Mouse (Mus musculus): Measurements from ENCODE around the gene Lrrc32.

Lrrc32 gene

DNA sequence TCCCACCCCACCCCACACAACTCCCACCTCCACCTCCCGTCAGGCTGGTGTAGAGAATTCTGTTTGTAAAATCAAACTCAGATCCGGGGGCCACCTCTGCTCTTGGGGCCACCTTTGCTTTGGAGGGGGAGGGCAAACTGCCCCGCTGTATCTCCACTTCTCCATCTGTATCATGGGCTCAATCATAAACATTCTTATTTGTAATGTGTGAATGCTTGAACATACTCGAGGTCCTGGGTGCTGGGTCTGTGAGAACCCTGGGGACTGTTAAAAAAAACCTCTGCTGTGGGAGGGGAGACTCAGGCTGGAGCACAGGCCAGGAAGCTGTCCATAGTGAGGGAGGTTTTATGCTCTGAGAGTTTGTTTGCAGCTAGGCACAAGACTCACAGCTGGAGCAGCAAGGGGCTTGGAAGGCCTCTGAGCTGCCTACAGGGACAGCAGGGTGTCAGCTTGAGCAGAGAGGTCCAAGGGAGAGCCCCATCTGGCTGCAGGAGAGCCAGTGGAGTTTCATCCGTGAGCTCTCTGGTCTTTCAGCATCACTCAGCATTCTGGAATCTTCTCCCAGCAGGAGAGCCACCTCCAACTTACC lies 15.7 kb downstream of the Lrrc32 start:
- no peak for ATAC-seq (ENCODE audit: insufficient number of reproducible peaks, low FRiP score, low TSS enrichment)

DNA sequence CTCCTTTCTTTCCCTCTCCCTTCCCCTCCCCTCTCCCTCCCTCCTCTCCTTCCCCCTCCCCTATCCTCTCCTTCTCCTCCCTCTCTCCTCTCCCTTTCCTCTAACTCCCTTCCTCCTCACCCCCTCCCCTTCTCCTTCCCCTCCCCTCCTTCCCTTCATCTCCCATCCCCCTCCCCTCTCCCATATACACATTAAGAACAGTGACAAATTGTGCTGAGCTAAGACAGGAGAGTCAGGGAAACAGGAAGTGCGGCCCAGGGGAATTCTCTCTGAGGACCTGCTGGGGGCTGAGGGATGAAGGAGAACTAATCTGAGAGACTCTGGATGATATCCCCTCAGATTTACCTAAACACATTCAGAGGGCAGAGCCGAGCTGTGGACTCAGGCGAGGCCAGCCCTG lies 16.6 kb downstream of the Lrrc32 start:
- ATAC-seq (ENCODE audit: insufficient number of reproducible peaks, low FRiP score, low TSS enrichment) = no peak

DNA sequence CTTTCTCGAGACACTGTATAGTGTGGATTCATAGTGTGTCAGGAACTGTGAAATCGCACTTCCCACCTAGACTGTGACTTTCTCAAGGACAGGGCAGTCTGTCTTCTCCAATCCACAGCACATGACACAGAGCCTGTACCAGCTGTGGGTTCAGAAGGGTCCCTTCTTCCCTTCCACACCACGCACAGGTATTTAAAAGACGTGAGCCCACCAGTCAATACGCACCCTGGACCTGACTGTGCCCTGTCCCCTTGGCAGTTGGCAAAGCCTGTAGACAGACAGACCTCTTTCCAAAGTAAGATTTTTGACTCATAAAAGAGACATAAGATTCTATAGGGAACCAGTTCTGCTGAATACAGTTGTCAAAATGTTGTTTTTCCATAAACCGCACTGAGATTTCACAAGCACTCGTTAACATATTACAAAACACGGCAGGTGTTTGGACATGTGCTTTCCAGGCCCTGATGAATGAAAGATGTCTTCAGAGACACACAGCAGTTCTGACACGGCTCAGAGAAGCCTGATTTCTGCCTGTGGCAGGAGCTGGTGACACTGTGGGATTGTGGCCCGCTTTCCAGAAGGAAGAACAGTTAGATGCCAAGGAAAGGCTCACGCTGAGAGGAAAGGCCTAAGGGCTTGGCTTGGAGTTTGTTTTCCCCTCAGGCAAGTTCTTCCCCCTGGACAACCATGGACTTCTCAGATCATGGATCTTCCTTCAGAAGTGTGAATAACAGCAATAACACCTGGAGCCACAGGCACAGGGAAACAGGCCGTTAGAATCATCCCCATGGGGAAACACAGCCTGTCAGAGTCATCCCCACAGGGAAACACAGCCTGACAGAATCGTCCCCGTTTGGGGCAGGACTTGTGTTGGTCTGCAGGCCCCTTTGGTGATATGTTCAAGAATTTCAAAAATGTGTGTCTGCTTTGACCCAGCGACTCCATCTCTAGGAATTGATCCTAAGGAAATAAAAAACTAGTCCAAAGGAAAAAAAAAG lies 22.2 kb downstream of the Lrrc32 start:
- ATAC-seq (ENCODE audit: insufficient number of reproducible peaks, low FRiP score, low TSS enrichment) = no peak

DNA sequence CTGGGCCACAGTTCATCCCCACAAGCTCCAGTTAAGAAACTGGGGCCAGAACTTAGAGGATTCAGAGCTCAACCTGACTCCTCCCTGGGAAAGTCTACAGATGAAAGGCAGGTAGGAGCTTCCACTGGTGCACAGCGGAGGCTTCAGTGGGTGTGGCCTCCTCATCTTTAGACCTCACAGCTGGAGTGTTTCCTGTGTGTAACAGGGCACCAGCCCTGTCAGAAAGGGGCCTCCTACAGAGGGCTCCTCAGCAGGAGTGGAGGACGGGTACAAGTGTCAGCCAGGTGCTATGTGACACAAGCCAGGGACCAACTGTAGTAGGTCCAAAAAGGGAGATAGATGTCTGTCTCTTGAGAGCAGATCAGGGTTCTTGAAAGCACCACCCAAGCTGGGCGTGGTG lies 24.2 kb downstream of the Lrrc32 start:
- no peak for ATAC-seq (ENCODE audit: insufficient number of reproducible peaks, low FRiP score, low TSS enrichment)

DNA sequence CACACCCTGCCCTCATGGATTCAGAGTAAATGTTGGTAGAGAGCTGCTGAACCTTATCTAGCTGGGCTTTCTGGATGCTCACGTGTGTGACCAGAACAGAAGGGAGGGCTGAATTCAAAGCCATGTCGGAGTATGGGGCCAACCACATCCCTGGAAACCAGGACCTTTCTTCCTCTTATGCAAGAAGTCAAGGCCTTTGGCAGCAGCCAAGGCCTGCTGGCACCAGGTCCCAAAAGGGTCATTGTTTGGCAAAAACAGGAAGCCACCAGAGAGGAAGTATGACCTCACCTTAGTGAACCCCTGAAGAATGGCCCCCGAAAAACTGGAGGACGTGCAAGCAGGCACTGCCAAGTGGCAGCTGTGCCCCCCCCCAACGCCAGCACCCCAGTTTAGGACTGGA lies 33.5 kb downstream of the Lrrc32 start:
- no peak for ATAC-seq (ENCODE audit: insufficient number of reproducible peaks, low FRiP score, low TSS enrichment)

DNA sequence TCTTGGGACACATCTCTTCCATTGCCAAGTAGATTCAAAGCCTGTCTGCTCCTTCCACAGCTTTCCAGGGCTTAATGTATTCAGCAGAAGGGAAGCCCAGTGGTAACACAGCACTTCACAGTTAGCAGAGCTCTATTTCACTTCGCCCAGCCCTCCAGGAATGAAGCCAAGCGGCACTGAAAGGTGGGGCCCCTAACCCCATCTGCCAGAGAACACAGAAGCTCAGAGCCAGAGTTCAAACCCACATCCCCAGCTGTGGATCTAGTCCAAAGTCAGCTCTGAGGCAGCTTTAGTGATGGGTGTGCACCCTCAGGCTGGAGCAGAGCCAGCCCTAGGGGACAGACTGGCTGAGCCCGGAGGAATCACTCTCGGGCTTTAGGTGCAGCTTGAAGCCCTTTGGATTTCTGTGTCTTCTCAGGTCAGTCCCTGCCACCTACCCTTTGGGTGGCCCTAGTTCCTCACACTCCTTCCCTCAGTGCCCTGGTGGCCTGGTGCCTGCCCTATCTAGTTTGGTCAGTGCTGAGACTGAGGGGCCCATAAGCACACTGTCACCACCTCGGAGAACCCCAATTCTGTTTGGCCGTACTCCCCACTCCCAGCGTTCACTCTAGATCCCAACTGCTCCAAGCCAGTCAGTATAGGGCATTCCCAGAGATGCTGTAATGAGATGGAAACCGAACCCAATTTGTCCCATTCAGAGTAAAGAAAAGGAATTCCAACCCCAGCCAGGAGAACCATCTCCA lies 34.2 kb downstream of the Lrrc32 start:
- peak; percentile 36; the same call in 1 of the 2 replicates for ATAC-seq (ENCODE audit: insufficient number of reproducible peaks, low FRiP score, low TSS enrichment)

DNA sequence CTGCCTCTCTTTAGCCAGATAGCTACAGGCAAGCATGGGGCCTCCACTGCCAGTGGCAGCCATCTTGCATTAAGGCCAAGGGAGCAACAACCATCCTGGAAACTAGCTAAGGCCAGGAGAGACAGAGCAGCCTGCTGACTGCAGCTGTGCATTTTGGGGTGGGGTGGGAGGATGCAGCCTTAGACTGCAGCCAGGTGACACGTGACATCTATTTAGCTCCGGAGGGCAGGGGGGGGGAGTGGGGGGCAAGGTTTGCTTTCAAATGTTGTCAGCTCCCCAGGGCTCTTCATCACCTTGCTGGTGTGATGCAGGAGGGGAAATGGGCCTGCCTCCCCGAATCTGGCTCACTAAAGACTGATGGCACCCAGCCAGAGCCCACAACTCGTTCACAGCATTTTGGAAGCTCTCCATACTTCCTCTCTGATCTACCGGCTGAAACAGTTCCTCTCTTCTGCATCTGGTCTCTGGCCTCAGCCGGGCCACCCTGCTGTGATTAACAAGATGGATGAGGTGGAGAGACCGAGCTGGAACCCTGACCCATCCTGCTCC lies 34.8 kb downstream of the Lrrc32 start:
- ATAC-seq (ENCODE audit: insufficient number of reproducible peaks, low FRiP score, low TSS enrichment) = no peak

DNA sequence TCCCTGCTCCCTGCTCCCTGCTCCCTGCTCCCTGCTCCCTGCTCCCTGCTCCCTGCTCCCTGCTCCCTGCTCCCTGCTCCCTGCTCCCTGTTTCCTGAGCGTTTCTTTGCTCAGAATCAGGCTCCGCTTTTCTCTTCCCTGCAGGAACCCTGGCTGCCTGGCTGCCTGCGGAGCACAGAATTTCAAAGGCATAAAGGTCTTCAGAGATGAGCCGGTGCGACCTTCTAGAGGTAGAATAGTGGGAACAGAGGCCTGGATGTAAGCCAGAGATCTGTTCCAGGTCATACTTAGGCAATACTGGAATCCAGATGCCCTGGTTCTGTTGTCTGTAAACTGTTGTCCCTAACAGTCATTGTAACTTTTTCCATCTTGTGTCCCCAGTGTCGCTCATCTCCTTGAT lies 35.3 kb downstream of the Lrrc32 start:
- no peak for ATAC-seq (ENCODE audit: insufficient number of reproducible peaks, low FRiP score, low TSS enrichment)

DNA sequence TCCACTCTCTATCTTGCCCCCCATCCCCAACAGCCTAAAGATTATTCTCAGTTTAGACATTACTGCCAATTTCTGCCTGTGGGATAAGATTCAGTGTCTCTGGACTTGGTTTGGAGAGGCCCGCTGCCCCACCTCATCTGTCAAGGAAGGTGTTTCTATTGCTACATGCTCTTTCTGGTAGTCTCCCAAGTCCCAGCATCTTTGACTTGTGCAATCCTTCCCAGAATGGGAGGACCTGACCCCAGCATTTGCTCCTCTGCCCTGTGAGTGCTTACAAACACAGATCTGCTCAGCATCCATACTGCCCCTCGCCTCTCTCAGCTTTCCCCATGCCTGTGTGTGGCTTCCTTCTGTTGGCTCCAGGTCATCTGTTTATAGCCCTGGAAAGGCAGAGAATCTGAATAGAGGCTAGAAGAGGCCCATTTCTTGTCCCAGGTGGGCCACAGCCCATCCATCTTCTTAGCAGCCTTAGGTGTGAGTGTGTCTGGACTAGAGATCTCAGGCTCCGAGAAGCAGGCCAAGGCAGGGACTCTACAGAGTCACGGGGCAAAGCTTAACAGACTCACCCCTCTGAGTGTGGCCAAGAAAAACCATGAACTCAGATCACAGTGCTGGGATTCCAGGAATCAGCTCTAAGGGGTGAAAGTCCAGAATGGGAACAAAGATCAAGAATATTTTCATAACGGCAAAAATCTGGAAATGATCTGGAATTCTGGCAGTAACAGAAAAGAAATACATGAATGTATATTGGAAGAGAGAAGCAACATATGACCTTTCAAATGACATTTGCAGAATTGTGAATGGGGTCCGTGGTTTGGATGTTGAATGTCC lies 36.0 kb downstream of the Lrrc32 start:
- ATAC-seq (ENCODE audit: insufficient number of reproducible peaks, low FRiP score, low TSS enrichment) = no peak

DNA sequence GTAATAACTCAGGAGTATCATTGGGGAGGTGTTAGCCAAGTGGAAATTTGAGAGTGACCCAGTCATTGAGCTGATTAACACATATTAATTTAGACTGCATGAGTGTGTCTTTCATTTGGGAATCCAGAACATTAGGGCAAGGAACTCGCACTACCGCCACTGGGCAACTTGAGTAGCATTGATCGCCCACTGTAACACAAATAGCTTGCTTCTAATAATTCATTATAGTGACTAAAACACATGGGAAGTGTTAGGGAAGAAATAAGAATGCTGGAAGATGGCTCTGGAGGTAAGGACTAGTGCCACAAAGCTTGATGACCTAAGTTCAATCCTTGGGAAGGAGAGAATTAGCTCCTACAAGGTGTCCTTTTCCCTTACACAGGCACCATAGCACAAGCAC lies 38.0 kb downstream of the Lrrc32 start:
- ATAC-seq (ENCODE audit: insufficient number of reproducible peaks, low FRiP score, low TSS enrichment) = no peak

DNA sequence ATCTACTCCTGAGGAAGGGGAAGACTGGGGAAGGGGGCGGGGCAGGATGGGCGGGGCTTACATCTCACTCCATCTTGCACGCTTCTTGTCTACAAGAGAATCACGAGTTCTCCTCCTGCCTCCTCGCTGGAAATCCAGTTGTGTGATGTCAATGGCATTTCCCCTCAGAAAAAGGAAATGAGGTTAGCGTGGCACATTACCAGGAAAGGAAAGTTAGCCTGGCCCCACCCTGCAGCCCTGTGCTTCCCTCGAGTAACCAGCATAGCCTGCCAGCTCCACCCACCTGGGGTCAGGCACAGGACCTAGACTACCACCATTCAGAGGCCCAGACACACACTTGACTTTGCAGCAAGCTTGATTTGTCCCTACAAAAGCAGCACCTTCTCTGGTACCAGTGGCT lies 42.5 kb downstream of the Lrrc32 start:
- ATAC-seq (ENCODE audit: insufficient number of reproducible peaks, low FRiP score, low TSS enrichment) = no peak

DNA sequence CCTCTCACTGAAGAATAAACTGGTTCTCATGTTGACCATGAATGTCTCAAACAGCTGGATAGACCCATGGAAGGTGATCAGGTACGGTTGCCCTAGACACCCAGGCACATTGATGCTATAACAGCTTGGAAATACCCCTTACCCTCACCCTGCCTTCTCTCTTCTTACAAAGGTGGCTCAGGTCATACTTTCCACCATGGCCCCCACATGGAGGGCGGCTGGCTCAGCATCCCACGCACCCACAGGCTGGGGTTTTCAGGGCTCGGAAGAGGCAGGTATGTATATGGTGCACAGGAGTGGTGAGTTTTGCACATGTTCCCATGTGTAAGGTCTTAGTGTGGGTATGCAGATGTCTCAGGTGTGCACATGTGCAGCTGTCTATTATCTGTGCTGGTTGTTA lies 43.9 kb downstream of the Lrrc32 start:
- no peak for ATAC-seq (ENCODE audit: insufficient number of reproducible peaks, low FRiP score, low TSS enrichment)

DNA sequence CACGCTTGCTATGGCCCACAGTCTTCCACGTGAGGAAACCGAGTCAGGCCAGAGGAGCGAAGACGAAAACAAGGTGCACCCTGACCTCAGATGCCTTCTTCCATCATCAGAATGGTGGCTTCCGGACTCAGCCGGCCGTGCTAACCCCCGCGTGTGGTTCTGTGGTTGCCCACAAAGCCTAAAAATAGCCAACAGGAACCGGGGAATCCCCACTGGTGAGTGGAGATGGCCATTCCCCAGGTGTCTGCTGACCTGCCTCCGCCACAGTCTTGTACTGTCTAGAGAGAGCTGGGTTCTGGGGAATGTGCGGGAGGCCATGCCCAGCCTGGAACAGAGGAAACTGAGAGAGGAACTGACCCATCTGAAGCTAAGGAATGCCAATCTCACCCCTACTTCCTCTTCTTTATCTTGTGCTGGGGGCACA lies 45.4 kb downstream of the Lrrc32 start:
- ATAC-seq (ENCODE audit: insufficient number of reproducible peaks, low FRiP score, low TSS enrichment) = no peak

DNA sequence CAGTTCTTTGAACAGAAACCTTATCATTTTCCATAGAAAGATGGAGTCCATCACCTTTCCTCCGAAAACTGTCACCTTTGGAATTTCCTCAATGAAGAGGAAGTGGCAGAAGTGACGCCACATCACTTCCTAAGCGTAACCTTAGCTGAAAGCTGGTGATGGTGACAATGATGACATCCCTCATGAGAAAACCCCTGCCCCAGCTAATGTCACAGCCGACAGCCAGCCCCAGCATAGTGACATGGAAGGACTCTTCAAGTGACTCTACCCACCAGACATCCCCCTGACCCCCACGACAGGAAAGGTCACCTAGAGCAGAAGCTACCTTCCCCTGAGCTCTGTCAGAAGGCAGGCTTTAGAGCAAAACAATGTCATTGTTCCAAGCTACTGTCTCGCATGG lies 46.1 kb downstream of the Lrrc32 start:
- no peak for ATAC-seq (ENCODE audit: insufficient number of reproducible peaks, low FRiP score, low TSS enrichment)

DNA sequence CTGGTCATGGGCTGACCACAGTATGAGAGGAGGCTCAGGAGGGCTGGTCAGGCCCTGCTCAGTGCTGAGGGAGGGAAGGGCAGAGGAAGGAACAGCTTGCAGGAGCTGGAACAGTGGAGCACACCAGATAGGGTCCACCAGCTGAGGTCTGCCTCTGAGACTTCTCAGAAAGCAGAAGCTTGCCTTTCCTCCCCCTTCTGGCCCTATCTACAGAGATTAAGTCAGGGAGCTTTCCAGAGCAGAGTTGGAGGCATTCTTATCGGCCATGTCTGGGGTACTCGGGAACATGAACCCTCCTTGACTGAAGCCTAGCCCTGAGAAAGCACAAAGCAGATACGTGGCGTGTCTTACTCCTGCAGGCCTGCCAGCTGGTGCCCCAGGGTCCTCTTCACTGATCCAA lies 46.8 kb downstream of the Lrrc32 start:
- ATAC-seq (ENCODE audit: insufficient number of reproducible peaks, low FRiP score, low TSS enrichment) = no peak

DNA sequence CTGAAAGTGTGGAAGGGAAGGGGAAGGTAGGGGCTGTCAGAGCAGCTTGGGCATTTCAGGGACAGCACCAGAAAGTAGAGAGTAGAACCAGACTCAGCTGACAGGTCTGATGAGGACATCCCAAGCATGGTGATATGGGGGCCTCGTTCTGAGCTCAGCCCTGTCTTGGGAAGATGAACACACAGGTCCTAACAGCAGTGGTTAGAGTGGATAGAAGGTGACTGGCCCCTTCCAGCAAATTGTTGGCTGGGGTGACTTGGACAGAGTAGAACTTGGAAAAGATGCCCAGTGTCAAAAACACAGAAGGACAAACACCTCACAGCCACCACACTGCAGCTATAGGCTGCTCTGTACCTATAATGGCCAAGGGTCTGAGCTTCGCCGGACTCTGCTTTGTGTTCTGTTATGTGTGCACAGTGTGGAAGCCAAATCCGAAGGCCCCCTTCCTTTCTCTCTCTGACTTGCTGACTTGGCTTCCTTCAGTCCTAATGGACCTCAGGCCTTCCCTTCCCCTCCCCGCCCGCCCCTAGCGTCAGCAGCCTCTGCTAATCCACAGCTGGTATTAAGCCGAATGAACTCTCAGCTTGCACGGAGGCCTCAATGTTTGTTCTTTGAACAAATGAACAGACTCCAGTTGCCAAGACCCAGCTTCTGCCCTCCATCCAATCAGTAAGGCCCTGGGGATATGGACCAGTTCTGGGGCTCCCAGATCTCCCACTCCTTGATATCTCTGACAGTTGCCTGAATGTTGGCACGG lies 48.3 kb downstream of the Lrrc32 start:
- ATAC-seq (ENCODE audit: insufficient number of reproducible peaks, low FRiP score, low TSS enrichment) = no peak

DNA sequence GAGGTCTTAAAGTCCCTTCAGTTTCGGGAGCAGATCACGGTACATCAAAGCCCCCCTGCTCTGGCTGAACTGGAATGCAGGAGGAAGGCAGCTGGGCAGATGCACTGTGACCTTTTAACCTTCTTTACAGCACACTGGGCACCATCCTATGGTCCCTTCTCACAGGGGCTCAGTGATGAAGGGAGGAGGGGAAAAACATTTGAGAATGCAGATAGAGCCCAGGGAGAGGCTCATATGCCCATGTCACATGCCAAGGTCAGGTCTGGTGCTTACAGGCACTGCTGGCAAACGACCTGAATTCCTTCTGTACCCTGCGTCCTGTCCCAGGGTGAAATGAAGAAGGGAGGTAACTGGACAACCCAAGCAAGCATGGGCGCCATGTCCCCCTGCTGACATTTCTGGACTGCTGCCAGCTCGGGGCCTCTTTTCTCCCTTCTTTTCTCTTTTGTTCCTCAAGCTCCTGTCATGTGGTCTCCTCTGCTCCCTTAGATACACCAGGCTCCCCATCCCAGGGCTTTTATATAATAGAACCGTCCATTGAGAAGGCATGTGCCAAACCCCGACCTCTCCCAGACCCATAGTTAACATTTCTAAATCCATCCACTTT lies 49.0 kb downstream of the Lrrc32 start:
- ATAC-seq (ENCODE audit: insufficient number of reproducible peaks, low FRiP score, low TSS enrichment) = no peak

DNA sequence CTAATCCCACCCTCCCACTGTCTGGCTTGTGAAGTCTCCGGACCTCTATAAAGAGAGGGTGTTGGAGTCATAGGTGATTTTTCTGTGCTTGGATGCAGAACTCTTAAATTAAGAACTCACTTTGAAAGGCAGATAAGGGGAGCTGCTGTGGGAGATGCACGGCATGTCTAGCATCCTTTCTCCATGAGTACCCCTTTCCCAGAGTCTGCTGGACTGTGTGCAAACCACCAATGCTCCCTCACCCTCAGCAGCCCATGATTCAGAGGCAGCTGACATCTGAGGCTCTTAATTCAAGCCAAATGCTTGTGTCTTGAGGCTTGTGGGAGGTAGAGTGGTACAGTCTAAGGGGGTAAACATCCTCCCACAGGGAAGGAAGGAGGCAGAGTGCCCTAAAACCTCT lies 51.8 kb downstream of the Lrrc32 start:
- ATAC-seq (ENCODE audit: insufficient number of reproducible peaks, low FRiP score, low TSS enrichment) = no peak

DNA sequence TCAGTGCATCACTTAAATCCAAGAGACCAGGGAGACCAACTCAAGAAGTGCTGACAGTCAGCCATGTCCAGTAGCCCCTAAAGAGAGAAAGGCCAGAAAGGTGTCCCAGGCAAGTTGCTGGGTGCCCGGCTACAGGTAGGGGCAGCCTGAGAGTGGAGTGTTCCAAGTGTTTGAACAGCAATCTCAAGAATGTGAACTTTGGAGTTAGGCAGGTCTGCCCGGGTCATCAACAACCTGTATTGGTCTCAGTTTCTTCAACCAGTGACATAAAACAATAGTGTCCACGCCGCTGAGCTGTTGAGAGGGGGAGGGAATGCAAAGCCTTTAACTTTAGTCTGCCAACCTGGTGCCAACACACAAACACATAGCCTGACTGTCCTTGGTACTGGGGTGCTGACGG lies 52.5 kb downstream of the Lrrc32 start:
- ATAC-seq (ENCODE audit: insufficient number of reproducible peaks, low FRiP score, low TSS enrichment) = no peak

Measured in cerebellum, adult (tissue).